In genomic region chr15:27872286-27872685, GRCm38 (mm10) we compare ENCODE assay signal across 27 mouse cellular contexts.
DNase-seq lines count a peak whose midpoint lies in the region; ATAC-seq and TF ChIP-seq lines count a peak whose summit lies in the region.
"Had no signal": no experiment of that assay in that cellular context is flagged by ENCODE, and none has a peak within 500 bp of the region (broad histone marks: within the 10 kb centered on the region; RNA-seq: fewer than 3 reads in every experiment).

No protein-coding gene starts in this region.

- DNase-seq in c-Kit-positive CD71-positive TER-119-positive erythroid progenitor cells, embryonic 14.5 days (ENCODE audit: low spot score): peak; percentile 15
- peak in 1 of 3 experiments; percentile 25 for DNase-seq in liver, embryonic 14.5 days (ENCODE audit: low read depth in 3 of 3, low spot score in 3 of 3)
- no peak for DNase-seq in frontal cortex, postnatal 10 days (ENCODE audit: low spot score in 2 of 2)
- DNase-seq in spleen, postnatal 10 days (ENCODE audit: low spot score in 2 of 2): no peak
- DNase-seq in forebrain, postnatal 0 days: no peak
- DNase-seq: adrenal gland, adult 2 months; cerebellum, adult 18-20 months; cerebellum, postnatal 14 days; gastrocnemius, postnatal 14 days; heart, adult 18-20 months; kidney, postnatal 36 days; layer of hippocampus, postnatal 36 days; lung, adult 2 months; lung, postnatal 14 days; thymus, adult 18-20 months; thymus, postnatal 4 days had no signal

- ATAC-seq in erythroblast, adult 5-6 weeks (replicated peaks; ENCODE audit: low FRiP score, poor library complexity, severe bottlenecking): no peak
- peak; percentile 71 for ATAC-seq in liver, embryonic 14.5 days (ENCODE audit: insufficient read depth)
- ATAC-seq in megakaryocyte progenitor cell, adult 5-6 weeks (replicated peaks; ENCODE audit: poor library complexity): peak; percentile 51
- no peak for ATAC-seq in forebrain, postnatal 0 days
- ATAC-seq: forebrain, embryonic 13.5 days; hindbrain, postnatal 0 days; intestine, postnatal 0 days had no signal

- peak overlapping the region; percentile 65 for H3K4me2 ChIP-seq in liver, embryonic 14.5 days (ENCODE audit: low read depth)
- no peak overlapping the region for H3K4me2 ChIP-seq in forebrain, postnatal 0 days (ENCODE audit: low read depth)
- H3K4me2 ChIP-seq: embryonic facial prominence, embryonic 12.5 days; forebrain, embryonic 13.5 days; kidney, embryonic 15.5 days; limb, embryonic 12.5 days; stomach, embryonic 15.5 days had no signal

- H3K9me3 ChIP-seq in erythroblast, embryonic 14.5 days (ENCODE audit: control insufficient read depth, low read length): no peaks in the 10 kb centered on the region
- no peaks in the 10 kb centered on the region for H3K9me3 ChIP-seq in liver, embryonic 14.5 days (ENCODE audit: control insufficient read depth, low read length)
- H3K9me3 ChIP-seq in forebrain, postnatal 0 days (ENCODE audit: low read length): no peaks in the 10 kb centered on the region
- H3K9me3 ChIP-seq: embryonic facial prominence, embryonic 12.5 days; forebrain, embryonic 13.5 days; kidney, embryonic 15.5 days; limb, embryonic 12.5 days; midbrain, embryonic 10.5 days; stomach, embryonic 15.5 days had no signal

- no peaks in the 10 kb centered on the region for H3K36me3 ChIP-seq in erythroblast, embryonic 14.5 days (ENCODE audit: control insufficient read depth)
- no peaks in the 10 kb centered on the region for H3K36me3 ChIP-seq in liver, embryonic 14.5 days (replicated peaks; ENCODE audit: control insufficient read depth, insufficient read depth, low read depth)
- H3K36me3 ChIP-seq in forebrain, postnatal 0 days (ENCODE audit: insufficient read depth): peaks cover 54% of the 10 kb centered on the region

- WGBS in liver, embryonic 14.5 days (ENCODE audit: insufficient replicate concordance): 14% methylated on average over 2 of the region's 2 CpGs
- 83% methylated on average over 2 of the region's 2 CpGs for WGBS in forebrain, postnatal 0 days

- no peak overlapping the region for H3K27ac ChIP-seq in liver, embryonic 14.5 days
- H3K27ac ChIP-seq in forebrain, postnatal 0 days (ENCODE audit: low read depth, low read length): no peak overlapping the region
- H3K27ac ChIP-seq: embryonic facial prominence, embryonic 12.5 days; forebrain, embryonic 13.5 days; hindbrain, postnatal 0 days; kidney, embryonic 15.5 days; limb, embryonic 12.5 days; midbrain, embryonic 10.5 days; stomach, embryonic 15.5 days had no signal

- no peaks in the 10 kb centered on the region for H3K27me3 ChIP-seq in erythroblast, embryonic 14.5 days (ENCODE audit: control insufficient read depth)
- H3K27me3 ChIP-seq in liver, embryonic 14.5 days (ENCODE audit: control insufficient read depth, insufficient read depth, low read length): no peaks in the 10 kb centered on the region
- no peaks in the 10 kb centered on the region for H3K27me3 ChIP-seq in forebrain, postnatal 0 days (ENCODE audit: insufficient read depth, low read length)
- H3K27me3 ChIP-seq: embryonic facial prominence, embryonic 12.5 days; forebrain, embryonic 13.5 days; kidney, embryonic 15.5 days; limb, embryonic 12.5 days; stomach, embryonic 15.5 days had no signal

- peak; percentile 62 for TF ChIP-seq EP300 in liver, embryonic 14.5 days (IDR thresholded peaks at IDR 0.05; ENCODE audit: low read depth)

- TF ChIP-seq CTCF in liver, embryonic 14.5 days (IDR thresholded peaks at IDR 0.05; ENCODE audit: low read depth): no peak
- TF ChIP-seq CTCF in forebrain, postnatal 0 days (IDR thresholded peaks at IDR 0.05; ENCODE audit: low read depth): no peak

- H3K4me1 ChIP-seq in erythroblast, embryonic 14.5 days (ENCODE audit: control insufficient read depth): peaks cover 24% of the 10 kb centered on the region
- peaks cover 2 to 17% of the 10 kb centered on the region in 2 experiments; a peak in 3 of 4 replicates for H3K4me1 ChIP-seq in liver, embryonic 14.5 days (replicated peaks; ENCODE audit: control insufficient read depth in 2 of 2, insufficient read depth in 2 of 2, low read length in 1 of 2)
- H3K4me1 ChIP-seq in forebrain, postnatal 0 days (ENCODE audit: insufficient read depth): no peaks in the 10 kb centered on the region
- H3K4me1 ChIP-seq: embryonic facial prominence, embryonic 12.5 days; forebrain, embryonic 13.5 days; kidney, embryonic 15.5 days; limb, embryonic 12.5 days; midbrain, embryonic 10.5 days; stomach, embryonic 15.5 days had no signal

- H3K9ac ChIP-seq in liver, embryonic 14.5 days (replicated peaks): no peak overlapping the region; the same call in 1 of the 2 replicates
- H3K9ac ChIP-seq in forebrain, postnatal 0 days: no peak overlapping the region
- H3K9ac ChIP-seq: embryonic facial prominence, embryonic 12.5 days; forebrain, embryonic 13.5 days; kidney, embryonic 15.5 days; limb, embryonic 12.5 days; stomach, embryonic 15.5 days had no signal

- H3K4me3 ChIP-seq in erythroblast, embryonic 14.5 days (replicated peaks): peak overlapping the region; percentile 46
- H3K4me3 ChIP-seq in liver, embryonic 14.5 days (ENCODE audit: insufficient read depth in 1 of 2, low read depth in 2 of 2, low read length in 2 of 2): no peak overlapping the region
- H3K4me3 ChIP-seq in forebrain, postnatal 0 days (ENCODE audit: low read depth, low read length): no peak overlapping the region
- H3K4me3 ChIP-seq: embryonic facial prominence, embryonic 12.5 days; forebrain, embryonic 13.5 days; kidney, embryonic 15.5 days; limb, embryonic 12.5 days; midbrain, embryonic 10.5 days; stomach, embryonic 15.5 days had no signal

Comparison
In these comparisons a context has a peak if more than half of its experiments do, and no peak if none do; other contexts are left out.
1. ATAC-seq: peak in liver, embryonic 14.5 days (single experiment) and megakaryocyte progenitor cell, adult 5-6 weeks (single experiment); none in erythroblast, adult 5-6 weeks (single experiment) and forebrain, postnatal 0 days (single experiment).